Mouse (Mus musculus): ENCODE data around the gene Psma7.

The Psma7 gene

DNA sequence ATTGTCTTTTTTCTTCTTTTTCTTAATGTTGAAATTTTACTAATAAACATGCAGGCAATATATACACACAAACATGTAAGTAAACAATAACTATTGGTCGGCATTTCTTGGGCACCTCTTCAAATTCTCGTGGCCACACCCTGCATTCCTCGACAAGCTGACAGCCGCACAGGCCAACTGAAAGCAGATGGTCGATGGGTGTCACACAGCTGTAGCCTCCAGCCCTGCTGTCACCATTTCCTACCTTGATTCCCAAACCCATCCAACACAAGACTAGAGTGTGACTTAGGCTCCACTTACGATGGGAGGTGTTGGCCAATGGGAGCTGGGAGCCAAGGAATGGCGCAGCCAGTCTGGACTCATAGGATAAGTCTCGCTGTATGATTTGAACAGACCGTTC lies 40.6 kb downstream of the Psma7 start:
- no peak for DNase-seq (ENCODE audit: low spot score)

GRCm38 (mm10) chr2:179998431-179998830 lies 43.8 kb downstream of the Psma7 start:
- DNase-seq (ENCODE audit: low spot score) = no peak

DNA sequence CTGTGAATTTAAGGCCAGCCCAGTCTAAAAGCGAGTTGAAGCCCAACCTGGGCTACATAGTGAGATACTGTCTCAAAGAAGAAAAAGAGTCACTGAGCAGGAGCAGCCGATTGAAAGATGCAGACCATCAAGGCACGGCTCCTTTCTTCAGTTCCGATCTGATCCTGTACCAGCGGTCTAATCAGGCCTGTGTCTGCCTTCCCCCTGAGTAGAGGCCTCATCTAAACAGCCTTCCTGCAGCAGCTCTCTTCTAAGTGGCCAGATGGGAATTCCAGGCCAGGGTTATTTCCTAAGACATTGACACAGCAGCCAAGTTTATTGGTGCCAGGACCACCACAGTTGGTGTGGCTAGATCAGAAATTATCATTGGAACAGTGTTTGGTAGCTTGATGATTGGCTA lies 49.2 kb downstream of the Psma7 start:
- no peak for DNase-seq (ENCODE audit: low spot score)

GRCm38 (mm10) chr2:179989098-179989497 lies 53.1 kb downstream of the Psma7 start:
- no peak for DNase-seq (ENCODE audit: low spot score)

- no peak for DNase-seq (ENCODE audit: low spot score)
These were observed 55.7 kb downstream of the Psma7 start for GRCm38 (mm10) chr2:179986437-179987022.
